Mouse (Mus musculus): ENCODE results near the gene Cmtm5. TPM values are rescaled to one million over a fixed set of nuclear protein-coding genes. Genes with fewer than 3 reads are reported as not detected.

Gene Cmtm5
- polyA plus RNA-seq, 1 experiment = not detected

- Histone ChIP-seq H3K27ac (ENCODE audit: control insufficient read depth, insufficient read depth, low read depth, low read length) (no peak overlapping the region), H3K27me3 (ENCODE audit: control insufficient read depth, insufficient read depth, low read length) (no peaks in the 10 kb centered on the region), H3K4me3 (ENCODE audit: control insufficient read depth, low read depth, low read length) (no peak overlapping the region), H3K36me3 (ENCODE audit: control insufficient read depth, insufficient read depth, low read length) (no peaks in the 10 kb centered on the region), H3K4me1 (ENCODE audit: control insufficient read depth, insufficient read depth, low read length) (peaks cover 4% of the 10 kb centered on the region)
- TF ChIP-seq CTCF (IDR thresholded peaks at IDR 0.05; ENCODE audit: control insufficient read depth, insufficient read depth, insufficient replicate concordance, low read depth, low read length) (no peak), POLR2A (IDR thresholded peaks at IDR 0.05; ENCODE audit: control insufficient read depth, low read depth, low read length) (no peak)
These were observed 24.7 kb downstream of the Cmtm5 start for GRCm38 (mm10) chr14:54960769-54961168.

GRCm38 (mm10) chr14:54961487-54961886 is 25.4 kb downstream of the Cmtm5 start:
- H3K36me3 ChIP-seq (ENCODE audit: control insufficient read depth, insufficient read depth, low read length) = no peaks in the 10 kb centered on the region
- TF ChIP-seq POLR2A (IDR thresholded peaks at IDR 0.05; ENCODE audit: control insufficient read depth, low read depth, low read length) (no peak), CTCF (IDR thresholded peaks at IDR 0.05; ENCODE audit: control insufficient read depth, insufficient read depth, insufficient replicate concordance, low read depth, low read length) (no peak)
- H3K4me3 ChIP-seq (ENCODE audit: control insufficient read depth, low read depth, low read length) = no peak overlapping the region
- H3K27ac ChIP-seq (ENCODE audit: control insufficient read depth, insufficient read depth, low read depth, low read length) = no peak overlapping the region
- peaks cover 1% of the 10 kb centered on the region for H3K4me1 ChIP-seq (ENCODE audit: control insufficient read depth, insufficient read depth, low read length)
- no peaks in the 10 kb centered on the region for H3K27me3 ChIP-seq (ENCODE audit: control insufficient read depth, insufficient read depth, low read length)

GRCm38 (mm10) chr14:54962714-54963113 is 26.7 kb downstream of the Cmtm5 start:
- Histone ChIP-seq H3K4me3 (ENCODE audit: control insufficient read depth, low read depth, low read length) (no peak overlapping the region), H3K36me3 (ENCODE audit: control insufficient read depth, insufficient read depth, low read length) (no peaks in the 10 kb centered on the region), H3K4me1 (ENCODE audit: control insufficient read depth, insufficient read depth, low read length) (no peaks in the 10 kb centered on the region), H3K27ac (ENCODE audit: control insufficient read depth, insufficient read depth, low read depth, low read length) (no peak overlapping the region), H3K27me3 (ENCODE audit: control insufficient read depth, insufficient read depth, low read length) (no peaks in the 10 kb centered on the region)
- TF ChIP-seq POLR2A (IDR thresholded peaks at IDR 0.05; ENCODE audit: control insufficient read depth, low read depth, low read length) = no peak
- TF ChIP-seq CTCF (IDR thresholded peaks at IDR 0.05; ENCODE audit: control insufficient read depth, insufficient read depth, insufficient replicate concordance, low read depth, low read length) = no peak

GRCm38 (mm10) chr14:54963727-54964126 is 27.7 kb downstream of the Cmtm5 start:
- Histone ChIP-seq H3K4me3 (ENCODE audit: control insufficient read depth, low read depth, low read length) (no peak overlapping the region), H3K4me1 (ENCODE audit: control insufficient read depth, insufficient read depth, low read length) (no peaks in the 10 kb centered on the region), H3K27ac (ENCODE audit: control insufficient read depth, insufficient read depth, low read depth, low read length) (no peak overlapping the region), H3K36me3 (ENCODE audit: control insufficient read depth, insufficient read depth, low read length) (no peaks in the 10 kb centered on the region), H3K27me3 (ENCODE audit: control insufficient read depth, insufficient read depth, low read length) (no peaks in the 10 kb centered on the region)
- no peak for TF ChIP-seq CTCF (IDR thresholded peaks at IDR 0.05; ENCODE audit: control insufficient read depth, insufficient read depth, insufficient replicate concordance, low read depth, low read length)
- TF ChIP-seq POLR2A (IDR thresholded peaks at IDR 0.05; ENCODE audit: control insufficient read depth, low read depth, low read length) = no peak

- TF ChIP-seq CTCF (IDR thresholded peaks at IDR 0.05; ENCODE audit: control insufficient read depth, insufficient read depth, insufficient replicate concordance, low read depth, low read length) = no peak
- no peak overlapping the region for H3K27ac ChIP-seq (ENCODE audit: control insufficient read depth, insufficient read depth, low read depth, low read length)
- no peaks in the 10 kb centered on the region for H3K4me1 ChIP-seq (ENCODE audit: control insufficient read depth, insufficient read depth, low read length)
- no peak overlapping the region for H3K4me3 ChIP-seq (ENCODE audit: control insufficient read depth, low read depth, low read length)
- H3K36me3 ChIP-seq (ENCODE audit: control insufficient read depth, insufficient read depth, low read length) = no peaks in the 10 kb centered on the region
- no peaks in the 10 kb centered on the region for H3K27me3 ChIP-seq (ENCODE audit: control insufficient read depth, insufficient read depth, low read length)
These were observed 29.0 kb downstream of the Cmtm5 start for GRCm38 (mm10) chr14:54965044-54965443.

GRCm38 (mm10) chr14:54965631-54966030 is 29.6 kb downstream of the Cmtm5 start:
- no peaks in the 10 kb centered on the region for H3K4me1 ChIP-seq (ENCODE audit: control insufficient read depth, insufficient read depth, low read length)
- TF ChIP-seq CTCF (IDR thresholded peaks at IDR 0.05; ENCODE audit: control insufficient read depth, insufficient read depth, insufficient replicate concordance, low read depth, low read length) (no peak), POLR2A (IDR thresholded peaks at IDR 0.05; ENCODE audit: control insufficient read depth, low read depth, low read length) (no peak)
- H3K27ac ChIP-seq (ENCODE audit: control insufficient read depth, insufficient read depth, low read depth, low read length) = no peak overlapping the region
- H3K4me3 ChIP-seq (ENCODE audit: control insufficient read depth, low read depth, low read length) = no peak overlapping the region
- no peaks in the 10 kb centered on the region for H3K36me3 ChIP-seq (ENCODE audit: control insufficient read depth, insufficient read depth, low read length)
- H3K27me3 ChIP-seq (ENCODE audit: control insufficient read depth, insufficient read depth, low read length) = no peaks in the 10 kb centered on the region

GRCm38 (mm10) chr14:54966320-54966977 is 30.4 kb downstream of the Cmtm5 start, which contains the start of gene Myh6:
Gene Myh6, minus strand, starts transcription at chr14:54966927.
- Histone ChIP-seq H3K4me1 (ENCODE audit: control insufficient read depth, insufficient read depth, low read length) (no peaks in the 10 kb centered on the region), H3K27me3 (ENCODE audit: control insufficient read depth, insufficient read depth, low read length) (no peaks in the 10 kb centered on the region), H3K36me3 (ENCODE audit: control insufficient read depth, insufficient read depth, low read length) (no peaks in the 10 kb centered on the region), H3K27ac (ENCODE audit: control insufficient read depth, insufficient read depth, low read depth, low read length) (no peak within 1 kb of the TSS), H3K4me3 (ENCODE audit: control insufficient read depth, low read depth, low read length) (no peak within 1 kb of the TSS)
- TF ChIP-seq CTCF (IDR thresholded peaks at IDR 0.05; ENCODE audit: control insufficient read depth, insufficient read depth, insufficient replicate concordance, low read depth, low read length) (no peak), POLR2A (IDR thresholded peaks at IDR 0.05; ENCODE audit: control insufficient read depth, low read depth, low read length) (no peak)

Data from testis, adult 2 months (tissue).